Mouse (Mus musculus) E14TG2a.4 (cell line): ENCODE results near the gene Flt4.

Source experiments
- H3K27me3 ChIP-seq: 2 replicates; pipeline ENCODE4 v1.6.1; 2014; ENCODE audit warnings: low read length, control low read depth; ENCODE audit not compliant: insufficient read depth
- H3K36me3 ChIP-seq: 2 replicates; pipeline ENCODE4 v1.6.1; 2014; ENCODE audit warnings: low read length, control low read depth; ENCODE audit not compliant: insufficient read depth
- H3K4me1 ChIP-seq: replicated peaks from 2 replicates; pipeline ENCODE4 v1.6.1; 2014; ENCODE audit warnings: low read depth, low read length, control low read depth
- H3K4me3 ChIP-seq: replicated peaks from 2 replicates; pipeline ENCODE4 v1.5.1; 2014; ENCODE audit warnings: mild to moderate bottlenecking, low read length
- H3K9me3 ChIP-seq: 2 replicates; pipeline ENCODE4 v1.6.1; 2014; ENCODE audit warnings: low read length, control low read depth
- CTCF ChIP-seq: conservative IDR thresholded peaks from 2 replicates; pipeline ENCODE4 v1.5.1; 2014; ENCODE audit warnings: low read length
- NANOG ChIP-seq: IDR thresholded peaks from 2 replicates; pipeline ENCODE4 v1.6.1; 2014; ENCODE audit warnings: borderline replicate concordance, low read length, mixed read lengths
- POU5F1 ChIP-seq: IDR thresholded peaks from 2 replicates; pipeline ENCODE4 v1.6.1; 2014; ENCODE audit warnings: low read length, borderline replicate concordance

Gene Flt4

GRCm38 (mm10) chr11:49663310-49663709 is 54.2 kb downstream of the Flt4 start, which contains the start of gene Scgb3a1:
TSS of gene Scgb3a1 (plus strand) at chr11:49663610.
- no peak for TF ChIP-seq NANOG
- TF ChIP-seq POU5F1, result no peak
- no peak for TF ChIP-seq CTCF
- Histone ChIP-seq H3K27me3 (no peaks in the 10 kb centered on the region), H3K36me3 (peaks cover 14% of the 10 kb centered on the region), H3K4me3 (0 out of 2 replicates have a peak within 1 kb of the TSS, but pooled peaks have one; percentile 21), H3K9me3 (no peaks in the 10 kb centered on the region), H3K4me1 (peaks cover 71% of the 10 kb centered on the region)

DNA sequence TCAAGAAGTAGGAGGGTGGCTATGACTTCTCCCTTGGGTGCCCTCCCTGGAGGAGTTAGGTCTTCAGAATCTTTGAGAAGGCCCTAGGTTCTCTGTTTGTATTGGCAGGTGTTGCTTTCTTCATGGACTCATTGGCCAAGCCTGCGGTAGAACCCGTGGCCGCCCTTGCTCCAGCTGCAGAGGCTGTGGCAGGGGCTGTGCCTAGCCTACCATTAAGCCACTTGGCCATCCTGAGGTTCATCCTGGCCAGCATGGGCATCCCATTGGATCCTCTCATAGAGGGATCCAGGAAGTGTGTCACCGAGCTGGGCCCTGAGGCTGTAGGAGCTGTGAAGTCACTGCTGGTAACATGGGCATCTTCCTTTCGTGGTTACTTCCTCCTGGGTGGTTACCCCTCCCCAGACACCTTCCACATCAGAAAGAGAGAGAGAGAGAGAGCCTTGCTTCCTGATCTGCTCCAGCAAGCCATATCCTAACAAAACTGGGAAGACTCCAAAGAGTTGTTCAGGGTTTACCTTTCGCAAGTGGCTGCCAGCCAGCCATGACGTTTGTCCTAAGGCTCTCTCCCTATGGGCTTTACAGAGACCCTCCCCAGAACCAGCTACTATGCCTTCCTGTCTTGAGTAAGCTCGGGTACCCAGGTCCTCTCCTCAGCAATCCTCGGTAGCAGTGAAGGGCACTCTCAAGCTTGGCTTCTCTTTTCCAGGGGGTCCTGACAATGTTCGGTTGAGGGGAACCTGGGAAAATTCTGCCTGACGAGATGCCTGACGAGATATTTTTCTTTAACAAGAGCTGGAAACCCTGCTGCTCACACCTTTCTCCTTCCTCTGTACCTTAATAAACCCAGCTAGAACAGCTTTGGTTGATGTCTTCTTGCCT is 55.4 kb downstream of the Flt4 start:
- H3K4me1 ChIP-seq, result peaks cover 64% of the 10 kb centered on the region
- no peak overlapping the region for H3K4me3 ChIP-seq
- H3K9me3 ChIP-seq, result no peaks in the 10 kb centered on the region
- no peak for TF ChIP-seq NANOG
- no peaks in the 10 kb centered on the region for H3K27me3 ChIP-seq
- H3K36me3 ChIP-seq, result peaks cover 25% of the 10 kb centered on the region

GRCm38 (mm10) chr11:49665462-49665861 is 56.4 kb downstream of the Flt4 start:
- Histone ChIP-seq H3K27me3 (no peaks in the 10 kb centered on the region), H3K9me3 (no peaks in the 10 kb centered on the region), H3K4me1 (peaks cover 54% of the 10 kb centered on the region), H3K4me3 (no peak overlapping the region), H3K36me3 (peaks cover 33% of the 10 kb centered on the region)
- TF ChIP-seq NANOG (no peak), CTCF (no peak), POU5F1 (no peak)

- H3K27me3 ChIP-seq, result no peaks in the 10 kb centered on the region
- peaks cover 80% of the 10 kb centered on the region for H3K36me3 ChIP-seq
- H3K4me1 ChIP-seq, result 0 out of 2 replicates have a peak, but pooled peaks cover 5% of the 10 kb centered on the region
- TF ChIP-seq POU5F1 (no peak), NANOG (no peak), CTCF (no peak)
- no peak overlapping the region for H3K4me3 ChIP-seq
- H3K9me3 ChIP-seq, result no peaks in the 10 kb centered on the region
Measured at GRCm38 (mm10) chr11:49673433-49673832, 64.4 kb downstream of the Flt4 start.

DNA sequence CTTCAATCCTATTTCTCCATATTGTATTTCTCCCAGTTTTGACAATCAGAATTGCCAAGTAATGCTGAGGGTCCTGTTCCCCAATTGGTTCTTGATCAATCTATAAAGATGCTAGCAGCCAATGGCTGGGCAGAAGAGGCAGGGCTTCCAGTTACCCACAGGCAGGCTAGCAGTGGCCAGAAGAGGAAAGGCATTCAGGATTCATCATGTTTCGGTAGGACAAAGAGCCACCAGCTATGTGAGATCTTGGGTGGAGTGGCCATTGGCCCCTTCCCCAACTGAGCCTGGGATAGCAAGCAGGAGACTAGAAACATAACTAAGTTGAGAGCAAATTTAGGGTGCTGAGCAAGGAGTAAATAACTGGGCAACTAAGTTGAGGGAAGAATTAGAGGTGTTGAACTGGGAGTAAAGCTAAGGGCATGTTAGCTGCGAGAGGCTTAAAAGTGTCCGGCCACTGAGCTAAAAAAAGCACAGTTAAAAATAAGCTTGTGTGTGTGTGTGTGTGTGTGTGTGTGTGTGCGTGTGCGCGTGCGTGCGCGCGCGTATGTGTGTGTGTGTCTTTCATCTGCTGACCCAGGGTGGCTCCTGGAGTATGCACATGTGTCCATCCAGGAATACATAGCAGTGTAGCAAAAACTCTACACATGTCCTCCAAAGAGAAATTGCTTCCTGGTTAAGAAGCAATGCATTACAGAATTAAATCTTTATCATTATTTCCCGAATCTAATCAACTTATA is 75.3 kb downstream of the Flt4 start:
- no peak for TF ChIP-seq POU5F1
- TF ChIP-seq NANOG, result no peak
- TF ChIP-seq CTCF, result no peak
- H3K36me3 ChIP-seq, result peaks cover 96% of the 10 kb centered on the region
- H3K4me1 ChIP-seq, result peaks cover 5% of the 10 kb centered on the region
- no peaks in the 10 kb centered on the region for H3K9me3 ChIP-seq
- no peak overlapping the region for H3K4me3 ChIP-seq
- no peaks in the 10 kb centered on the region for H3K27me3 ChIP-seq

- TF ChIP-seq CTCF (no peak), POU5F1 (no peak), NANOG (no peak)
Measured at GRCm38 (mm10) chr11:49695013-49695412, 86.0 kb downstream of the Flt4 start.

GRCm38 (mm10) chr11:49695695-49696094 is 86.6 kb downstream of the Flt4 start:
- H3K27me3 ChIP-seq, result no peaks in the 10 kb centered on the region
- peaks cover 43% of the 10 kb centered on the region for H3K4me1 ChIP-seq
- H3K4me3 ChIP-seq, result no peak overlapping the region
- peaks cover 79% of the 10 kb centered on the region for H3K36me3 ChIP-seq
- TF ChIP-seq POU5F1, result no peak
- no peak for TF ChIP-seq CTCF
- no peak for TF ChIP-seq NANOG
- no peaks in the 10 kb centered on the region for H3K9me3 ChIP-seq

More at GRCm38 (mm10) chr11:49695013-49695412, 86.0 kb downstream of the Flt4 start:
- Histone ChIP-seq H3K4me3 (no peak overlapping the region), H3K36me3 (peaks cover 80% of the 10 kb centered on the region), H3K4me1 (peaks cover 48% of the 10 kb centered on the region), H3K27me3 (no peaks in the 10 kb centered on the region), H3K9me3 (no peaks in the 10 kb centered on the region)

- Histone ChIP-seq H3K4me1 (peaks cover 35% of the 10 kb centered on the region), H3K4me3 (no peak overlapping the region), H3K9me3 (no peaks in the 10 kb centered on the region), H3K36me3 (peaks cover 80% of the 10 kb centered on the region), H3K27me3 (no peaks in the 10 kb centered on the region)
- no peak for TF ChIP-seq NANOG
- TF ChIP-seq POU5F1, result no peak
- TF ChIP-seq CTCF, result no peak
Measured at GRCm38 (mm10) chr11:49696472-49696871, 87.4 kb downstream of the Flt4 start.
